Mouse (Mus musculus) left cerebral cortex, adult 2 months (tissue): ENCODE results near the gene Mpped1. TPM values are rescaled to one million over a fixed set of nuclear protein-coding genes. Genes with fewer than 3 reads are reported as not detected.

Experiments used
- DNase-seq, 2 experiments: peaks; one replicate each; pipeline ENCODE4 v3.0.0; 2021 to 2022; ENCODE audit warnings: low spot score in 2 of 2, mixed read lengths in 1 of 2; ENCODE audit errors: extremely low spot score in 1 of 2
- H3K27ac ChIP-seq: fragments of 200-600 bp; 2 replicates; pipeline ENCODE4 v1.8.1; 2022
- H3K4me3 ChIP-seq: fragments of 200-600 bp; 2 replicates; pipeline ENCODE4 v1.8.1; 2022
- CTCF ChIP-seq: fragments of 200-600 bp; IDR thresholded peaks from 2 replicates; pipeline ENCODE4 v1.8.1; 2022; ENCODE audit warnings: antibody characterized with exemption, mild to moderate bottlenecking, moderate library complexity
- intact Hi-C: fragments of 180-260 bp; cut with DNase I; formaldehyde crosslinking; loops from one replicate; pipeline ENCODE4 v1.15.1; 2025
- total RNA-seq, 2 experiments: library from RNA; stranded (reverse); gene quantifications; 2 replicates each; pipeline ENCODE4 v1.2.3; 2021

Gene Mpped1
- total RNA-seq, 2 experiments from 2014 or later = 201 to 208 TPM

- H3K27ac ChIP-seq = no peak overlapping the region
- no peak for DNase-seq
- TF ChIP-seq CTCF = no peak
- intact Hi-C loops = no loop called here
- no peak overlapping the region for H3K4me3 ChIP-seq
These were observed 116.7 kb downstream of the Mpped1 start for GRCm38 (mm10) chr15:83896011-83896410.

GRCm38 (mm10) chr15:83897286-83897685, 118.0 kb downstream of the Mpped1 start:
- no peak overlapping the region for H3K4me3 ChIP-seq
- intact Hi-C loops = no loop called here
- TF ChIP-seq CTCF = no peak
- no peak overlapping the region for H3K27ac ChIP-seq
- peak in 1 of 2 experiments; percentile 49 for DNase-seq

GRCm38 (mm10) chr15:83906472-83906871, 127.2 kb downstream of the Mpped1 start:
- no peak for TF ChIP-seq CTCF
- intact Hi-C loops = no loop called here
- H3K4me3 ChIP-seq = no peak overlapping the region
- H3K27ac ChIP-seq = peak overlapping the region; percentile 76
- no peak for DNase-seq

Other genes with a start within 250 kb of the Mpped1 start
- 1 to 10 TPM; 5.6 to 7.9 TPM for gene Tspo, start 215.9 kb upstream of the Mpped1 start, total RNA-seq
- gene Mcat, start 215.7 kb upstream of the Mpped1 start, total RNA-seq = 10 to 100 TPM; 19.0 to 26.9 TPM
- gene Ttll12, start 184.3 kb upstream of the Mpped1 start, total RNA-seq = 10 to 100 TPM; 12.4 to 12.6 TPM
- gene Scube1, start 54.4 kb upstream of the Mpped1 start, total RNA-seq = 10 to 100 TPM; 72.2 to 74.2 TPM